Mouse (Mus musculus): ENCODE data around the gene Cttnbp2nl.

Gene Cttnbp2nl

DNA sequence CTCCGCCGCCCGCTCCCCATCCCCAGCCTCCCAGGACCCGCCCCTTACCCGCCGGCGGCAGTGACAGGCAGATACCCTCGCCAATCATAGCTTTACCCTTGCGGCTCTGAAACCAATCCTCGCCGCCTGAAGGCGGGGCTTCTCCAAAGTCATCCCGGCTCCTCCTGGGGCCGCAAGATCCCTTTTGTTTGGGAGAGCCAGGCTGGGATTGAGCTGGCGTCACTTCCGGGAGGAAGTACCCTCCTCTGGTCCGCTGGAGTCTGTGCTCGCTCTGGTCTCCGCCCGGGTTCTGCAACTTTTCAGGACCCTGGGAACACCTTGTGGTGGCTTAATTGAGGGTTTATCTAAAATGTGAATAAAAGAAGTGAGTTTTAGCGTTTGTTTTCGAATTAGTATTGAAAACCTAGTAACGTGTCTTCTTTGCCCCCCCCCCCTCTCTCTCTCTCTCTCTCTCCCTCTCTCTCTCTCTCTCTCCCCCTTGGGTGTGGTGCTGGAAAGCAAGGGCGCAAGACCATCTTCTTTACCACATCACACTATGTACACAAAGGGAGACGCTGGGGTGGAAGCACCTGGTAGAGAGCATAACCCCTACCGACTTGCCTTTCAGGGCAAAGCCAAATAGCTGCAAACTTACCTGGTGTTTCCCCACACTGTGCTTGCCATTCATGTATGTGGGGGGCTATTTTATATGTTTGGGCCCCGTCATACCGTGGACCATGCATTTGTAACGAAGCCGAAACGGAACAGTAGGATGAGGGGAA, at the start of gene Cttnbp2nl:
Gene Cttnbp2nl, minus strand, starts transcription at position 210 of the 761 bp plus-strand sequence.
- peak; percentile 68 for DNase-seq (ENCODE audit: low spot score)

DNA sequence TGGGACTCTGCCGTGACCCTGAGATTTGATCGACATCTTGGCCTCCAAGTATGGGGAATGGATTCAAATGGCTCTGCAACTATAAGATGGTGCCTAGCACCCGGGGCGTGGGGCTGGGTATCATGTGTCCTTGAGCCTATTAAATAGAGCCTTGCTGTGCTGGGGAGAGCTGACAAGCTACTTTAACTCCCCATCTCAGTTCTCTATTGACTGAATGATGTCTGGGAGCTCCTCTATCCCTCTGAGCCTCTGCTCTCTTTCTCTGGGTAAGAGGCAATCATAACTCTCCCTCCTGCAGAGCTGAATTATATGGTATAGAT, 47.3 kb upstream of the Cttnbp2nl start:
- no peak for DNase-seq (ENCODE audit: low spot score)

DNA sequence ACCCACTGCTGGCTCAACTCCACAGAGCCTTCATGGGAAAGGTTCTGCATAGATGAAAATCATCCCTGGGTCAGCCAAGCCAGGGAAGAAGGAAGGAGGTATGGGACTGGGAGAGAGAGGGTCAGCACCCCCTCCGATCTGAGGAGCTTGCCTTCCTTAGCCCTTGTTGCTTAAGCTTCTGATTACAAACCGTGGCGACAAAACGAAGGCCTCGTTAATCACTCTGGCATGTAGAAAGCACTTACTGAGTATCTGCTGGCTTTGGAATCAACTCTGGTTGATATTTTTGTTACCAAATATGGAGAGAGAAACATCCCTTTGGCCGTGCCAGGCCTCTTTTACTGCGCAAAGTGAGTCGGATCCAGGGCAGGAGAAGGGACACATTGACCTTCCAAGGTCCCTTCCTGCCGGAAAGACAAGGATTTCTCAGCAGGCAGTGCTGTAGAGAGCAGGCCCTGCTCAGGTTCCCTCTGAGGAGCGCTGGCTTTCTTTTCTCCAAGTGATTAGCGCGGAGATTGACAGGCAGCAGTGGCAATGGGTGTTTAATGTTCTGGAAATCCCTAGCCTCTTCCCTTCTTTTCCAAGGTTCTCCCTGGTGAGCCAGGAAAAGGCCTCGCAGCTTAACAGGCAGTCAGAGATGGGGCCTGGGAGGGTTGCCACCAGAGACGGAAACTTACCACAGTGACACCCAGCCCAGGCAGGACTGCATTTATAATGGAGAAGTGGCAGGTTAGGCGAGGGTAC, 46.8 kb upstream of the Cttnbp2nl start:
- DNase-seq (ENCODE audit: low spot score): no peak

DNA sequence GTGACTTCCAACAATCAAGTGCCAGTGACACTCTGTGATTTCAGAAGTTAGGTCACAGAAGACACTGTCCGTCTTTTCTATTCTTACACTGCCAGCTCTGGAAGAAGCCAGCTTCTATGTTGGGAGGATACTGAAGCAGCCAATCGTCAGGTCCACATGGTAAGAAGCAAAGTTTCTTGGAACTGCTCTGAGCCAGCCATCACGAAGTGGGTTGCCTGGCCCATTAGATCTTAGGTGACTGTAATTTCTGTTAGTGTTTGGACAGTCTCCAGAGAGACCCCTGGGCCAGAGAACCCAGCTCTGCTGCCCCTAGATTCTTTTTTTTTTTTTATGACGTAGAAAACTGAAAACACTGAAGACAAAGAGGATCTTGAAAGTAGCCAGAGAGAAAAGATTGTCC, 44.6 kb upstream of the Cttnbp2nl start:
- DNase-seq (ENCODE audit: low spot score): no peak

DNA sequence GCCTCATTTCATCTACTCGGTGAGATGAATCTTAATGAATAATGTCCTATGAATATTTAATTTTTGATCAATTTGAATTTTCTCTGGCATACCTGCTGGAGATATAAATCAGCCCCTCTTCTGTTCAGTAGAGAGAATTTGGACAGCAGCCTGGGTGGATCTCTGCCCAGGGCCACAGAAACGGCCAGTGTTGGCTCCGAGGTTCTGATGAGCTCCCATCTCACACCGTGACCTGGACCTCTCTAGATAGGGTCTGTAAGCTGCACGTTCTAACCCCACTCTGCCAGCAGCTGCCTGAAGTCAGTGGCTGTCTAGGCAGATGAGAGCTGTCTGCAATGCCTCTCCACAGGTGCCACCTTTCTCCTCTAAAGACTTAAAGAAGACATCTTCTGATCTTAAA, 42.1 kb upstream of the Cttnbp2nl start:
- no peak for DNase-seq (ENCODE audit: low spot score)

DNA sequence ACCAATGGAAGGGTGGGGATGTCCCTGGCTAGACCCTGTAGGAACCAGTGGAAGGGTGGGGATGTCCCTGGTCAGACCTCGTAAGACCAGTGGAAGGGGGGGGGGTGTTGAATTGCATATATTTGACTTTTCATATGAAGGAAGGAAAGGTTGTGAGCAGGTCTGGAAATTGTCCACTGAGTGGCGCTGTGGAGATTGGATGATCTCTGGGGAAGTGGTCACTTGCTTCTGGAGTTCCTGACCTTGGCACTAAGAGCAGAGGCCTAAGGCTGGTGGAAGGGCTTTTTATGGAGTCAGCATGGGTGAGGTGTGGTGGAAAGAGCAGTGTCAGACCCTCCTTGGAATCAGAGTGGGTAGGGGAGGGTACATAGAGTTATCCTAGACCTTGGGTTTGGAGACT, 41.5 kb upstream of the Cttnbp2nl start:
- DNase-seq (ENCODE audit: low spot score): no peak

DNA sequence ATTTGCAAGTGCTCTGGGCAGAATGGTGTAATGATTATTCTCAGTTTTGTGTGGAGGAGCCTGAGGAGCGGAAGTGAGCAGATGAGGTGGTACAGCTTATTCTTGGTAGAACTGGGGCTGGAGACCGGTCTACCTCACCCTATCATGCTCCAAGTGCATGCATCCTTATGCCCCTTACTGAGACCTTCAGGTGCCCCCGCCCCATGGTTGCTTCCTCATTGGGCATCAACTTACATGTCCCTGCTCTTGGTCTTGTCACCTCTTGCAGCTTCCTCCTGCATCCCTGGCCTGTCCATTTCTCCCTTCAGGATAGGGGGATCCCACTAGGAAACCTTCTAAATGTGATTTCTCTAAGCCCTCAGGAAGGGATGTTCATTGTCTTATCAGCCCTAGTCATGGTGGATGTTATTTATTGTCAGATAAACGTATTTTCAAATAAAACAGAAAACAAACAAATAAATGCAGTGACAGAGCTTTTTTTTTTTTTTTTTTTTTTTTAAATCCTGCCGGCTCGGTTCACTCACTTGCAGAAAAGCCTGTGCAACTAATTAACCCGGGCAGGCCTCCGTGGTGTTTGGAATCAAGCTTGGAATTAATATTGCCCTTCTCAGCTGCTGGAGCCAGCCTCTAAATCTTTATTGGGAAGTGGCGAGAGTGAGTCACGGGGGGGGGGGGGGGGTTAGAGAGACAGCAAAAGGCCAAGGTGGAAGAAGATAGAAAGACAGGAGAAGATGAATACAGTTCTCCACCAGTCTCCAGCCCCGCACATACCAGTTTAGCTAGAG, 40.0 kb upstream of the Cttnbp2nl start:
- no peak for DNase-seq (ENCODE audit: low spot score)

DNA sequence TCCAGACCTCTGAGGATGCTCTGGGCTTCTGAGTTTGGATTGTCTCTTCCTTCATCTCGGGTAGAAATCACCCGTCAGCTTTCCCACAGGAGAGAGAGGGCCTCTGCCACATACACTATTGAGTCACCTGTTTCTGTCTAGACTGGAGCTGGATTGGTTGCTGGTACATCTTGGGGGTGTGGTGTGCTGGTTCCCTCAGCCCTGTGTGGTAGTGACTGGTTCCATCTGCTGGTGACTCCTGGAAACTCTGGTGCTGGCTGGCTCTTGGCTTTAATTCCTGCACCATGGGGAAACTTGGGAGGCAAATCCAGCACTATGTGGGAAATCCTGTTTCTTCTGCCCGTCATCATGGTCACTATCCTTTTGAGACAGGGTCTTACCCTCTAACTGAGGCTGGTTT, 38.0 kb upstream of the Cttnbp2nl start:
- no peak for DNase-seq (ENCODE audit: low spot score)

DNA sequence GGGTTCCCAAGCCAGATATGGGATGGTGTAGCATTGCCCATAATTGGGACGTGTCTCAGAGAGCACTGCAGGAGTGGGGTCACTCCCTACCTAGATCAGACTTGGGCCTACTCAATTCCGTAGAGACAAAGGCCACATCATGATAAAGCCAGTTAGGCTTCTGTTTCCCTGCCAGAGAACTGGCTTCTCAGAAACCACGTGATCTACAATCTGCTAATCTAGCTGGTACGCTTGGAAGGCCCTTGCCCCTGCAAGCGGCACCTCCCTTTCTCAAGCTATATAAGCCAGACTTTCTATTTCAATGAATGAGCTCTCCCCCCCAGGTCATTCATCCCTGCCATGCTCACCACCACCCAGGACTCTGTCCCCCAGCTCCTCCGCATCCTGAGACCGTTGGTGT, 37.2 kb upstream of the Cttnbp2nl start:
- DNase-seq (ENCODE audit: low spot score): no peak

DNA sequence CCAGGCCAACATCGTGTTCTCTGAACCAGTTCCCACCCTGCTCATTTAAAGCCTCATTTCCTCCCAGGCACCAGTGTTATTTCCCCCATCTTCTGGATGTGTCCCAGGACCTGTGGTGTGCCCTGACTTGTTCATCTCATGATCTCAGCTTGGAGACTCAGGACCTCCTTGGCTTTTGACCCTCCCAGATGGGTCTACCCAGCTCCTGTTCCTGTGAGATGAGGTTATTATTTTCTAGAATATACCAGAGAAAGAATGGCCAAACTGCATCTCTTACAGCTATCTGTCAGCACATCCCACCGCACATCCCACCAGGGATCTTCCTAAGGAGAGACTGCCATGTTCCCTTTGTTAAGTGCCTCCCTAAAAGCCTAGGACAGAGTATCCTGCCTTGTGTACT, 35.7 kb upstream of the Cttnbp2nl start:
- no peak for DNase-seq (ENCODE audit: low spot score)

DNA sequence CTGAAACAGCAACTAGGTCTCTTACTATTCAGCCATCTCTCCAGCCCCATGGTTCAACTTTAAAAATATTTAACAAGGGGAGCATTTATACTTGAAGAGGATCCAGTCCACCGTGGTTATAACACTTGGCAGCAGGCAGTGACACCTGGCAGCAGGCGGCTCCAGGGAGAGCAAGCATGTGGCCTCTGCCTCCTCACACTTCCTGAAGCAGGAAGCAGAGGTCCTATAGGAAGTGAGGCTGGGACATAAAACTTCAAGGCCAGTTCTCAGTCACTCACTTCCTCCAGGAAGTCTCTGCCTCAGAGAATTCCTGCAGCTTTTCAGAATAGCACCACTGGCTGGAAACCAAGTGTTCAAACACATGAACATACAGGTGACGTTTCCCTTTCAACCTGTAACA, 34.4 kb upstream of the Cttnbp2nl start:
- no peak for DNase-seq (ENCODE audit: low spot score)

DNA sequence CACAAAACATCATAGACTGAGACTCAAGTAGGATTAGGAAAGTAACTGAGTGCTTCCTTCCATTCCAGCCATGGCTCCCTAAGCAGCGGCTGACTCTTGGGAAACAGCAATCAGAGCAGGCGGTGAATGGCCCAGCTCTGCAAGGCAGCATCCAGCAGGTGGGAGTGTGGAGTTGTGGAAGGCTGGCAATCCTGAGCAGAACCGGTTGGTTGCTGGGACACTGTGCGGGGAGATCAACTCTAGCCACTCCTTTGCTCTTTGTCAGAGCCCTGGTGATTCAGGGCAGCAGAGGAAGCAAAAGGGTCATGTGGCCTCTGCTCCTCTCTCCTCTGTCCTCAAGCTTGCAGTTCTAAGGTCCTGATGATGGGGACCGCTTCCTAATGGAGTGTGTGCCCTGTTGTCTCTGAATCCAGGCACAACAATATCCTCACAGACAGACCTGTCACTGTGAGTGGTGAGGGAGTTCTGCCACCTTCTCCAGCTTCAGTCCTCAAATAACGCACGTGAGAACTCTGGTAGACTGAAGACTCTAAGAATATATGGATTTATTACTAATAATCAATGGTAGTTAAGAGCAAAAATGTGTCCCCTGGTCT, 25.4 kb upstream of the Cttnbp2nl start:
- no peak for DNase-seq (ENCODE audit: low spot score)

DNA sequence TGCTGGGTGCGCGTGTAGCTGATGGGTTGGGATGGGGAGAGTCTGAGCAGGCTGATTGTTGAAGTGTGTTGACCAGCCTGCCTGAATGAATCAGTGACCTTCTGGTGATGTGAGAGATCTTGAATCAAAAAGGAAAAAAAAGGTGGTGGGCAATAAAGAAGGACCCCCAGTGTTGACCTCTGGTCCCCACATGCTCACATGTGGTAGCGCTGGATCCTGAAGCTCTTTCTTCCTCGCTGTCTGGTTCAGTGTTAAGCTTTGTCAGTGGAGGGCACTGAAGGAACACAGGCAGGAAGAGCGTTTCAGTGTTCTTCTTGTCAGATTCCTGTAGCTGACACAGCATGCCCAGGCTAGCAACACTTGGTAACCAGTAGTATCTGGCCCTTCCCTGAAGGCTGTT, 22.9 kb upstream of the Cttnbp2nl start:
- DNase-seq (ENCODE audit: low spot score): no peak

DNA sequence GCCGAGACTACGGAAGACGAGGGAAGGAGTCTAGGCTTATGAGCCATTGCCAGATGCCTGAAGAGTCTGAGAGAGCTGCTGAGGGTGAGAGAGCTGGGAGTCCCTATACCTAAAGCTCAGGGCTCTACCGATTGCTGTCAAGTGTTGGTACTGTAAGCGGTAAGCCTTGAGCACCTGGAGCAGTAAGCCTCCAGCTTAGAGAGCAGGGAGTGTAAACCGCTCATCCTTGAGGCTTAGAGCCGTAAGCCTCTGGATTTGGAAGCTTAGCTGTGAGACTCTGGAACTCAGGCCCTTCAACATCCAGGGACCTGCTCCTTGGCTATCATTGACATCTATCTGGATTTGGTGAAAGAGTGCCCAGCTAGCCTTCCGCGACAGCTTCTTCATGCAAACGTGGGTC, 19.6 kb upstream of the Cttnbp2nl start:
- no peak for DNase-seq (ENCODE audit: low spot score)

DNA sequence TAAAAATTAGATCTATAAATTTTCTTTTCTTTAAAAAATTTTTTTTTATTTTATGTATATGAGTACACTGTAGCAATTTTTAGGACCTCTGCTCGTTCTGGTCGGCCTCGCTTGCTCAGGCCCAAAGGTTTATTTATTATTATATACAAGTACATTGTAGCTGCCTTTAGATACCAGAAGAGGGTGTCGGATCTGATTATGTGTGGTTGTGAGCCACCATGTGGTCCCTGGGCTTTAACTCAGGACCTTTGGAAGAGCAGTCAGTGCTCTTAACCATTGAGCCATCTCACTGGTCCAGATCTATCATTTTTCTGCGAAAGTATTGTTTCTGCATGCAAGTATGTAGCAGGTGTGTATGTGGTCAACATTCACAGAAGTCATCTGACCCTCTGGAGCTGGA, 18.3 kb upstream of the Cttnbp2nl start:
- DNase-seq (ENCODE audit: low spot score): no peak

DNA sequence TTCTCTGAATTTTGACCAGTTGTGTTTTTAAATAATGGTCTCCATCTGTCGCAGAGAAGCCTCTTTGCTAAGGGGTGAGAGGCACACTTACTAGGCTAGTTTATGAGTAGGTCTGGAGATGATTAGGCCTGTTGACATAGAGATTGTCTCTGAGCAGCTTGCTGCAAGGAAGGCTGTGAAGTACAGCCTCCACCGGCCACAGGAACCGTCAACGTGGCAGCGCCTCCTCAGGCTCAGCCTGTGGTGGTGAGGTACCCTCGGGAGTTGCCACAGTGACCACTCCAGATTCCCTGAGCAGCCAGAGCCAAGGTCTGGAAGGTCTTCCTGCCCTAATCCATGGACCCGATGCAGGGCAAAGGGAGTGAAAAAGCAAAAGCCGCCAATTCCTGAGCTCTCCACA, 17.6 kb upstream of the Cttnbp2nl start:
- no peak for DNase-seq (ENCODE audit: low spot score)

DNA sequence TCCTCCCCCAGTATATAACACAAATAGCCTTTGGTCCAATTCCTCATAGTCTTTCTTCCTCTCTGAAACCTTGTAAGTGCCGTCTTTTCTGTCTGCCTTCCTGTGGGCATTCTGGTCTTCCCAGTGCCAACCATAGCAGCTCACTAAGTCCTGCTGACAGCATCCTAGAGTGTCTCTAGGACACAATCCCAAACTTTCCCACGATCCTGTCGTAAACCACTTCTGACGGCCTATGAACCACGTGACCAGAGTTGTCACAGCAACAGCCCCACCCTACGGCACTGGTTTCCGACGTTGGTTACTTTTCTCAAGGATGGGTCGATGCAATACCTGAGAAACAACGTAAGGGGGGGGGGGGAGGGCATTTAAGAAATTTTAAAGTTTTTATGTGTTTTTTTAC, 13.6 kb upstream of the Cttnbp2nl start, which contains the start of gene 4930564D02Rik:
Gene 4930564D02Rik, plus strand, starts transcription at position 301 of the 400 bp plus-strand sequence.
- DNase-seq (ENCODE audit: low spot score): no peak

DNA sequence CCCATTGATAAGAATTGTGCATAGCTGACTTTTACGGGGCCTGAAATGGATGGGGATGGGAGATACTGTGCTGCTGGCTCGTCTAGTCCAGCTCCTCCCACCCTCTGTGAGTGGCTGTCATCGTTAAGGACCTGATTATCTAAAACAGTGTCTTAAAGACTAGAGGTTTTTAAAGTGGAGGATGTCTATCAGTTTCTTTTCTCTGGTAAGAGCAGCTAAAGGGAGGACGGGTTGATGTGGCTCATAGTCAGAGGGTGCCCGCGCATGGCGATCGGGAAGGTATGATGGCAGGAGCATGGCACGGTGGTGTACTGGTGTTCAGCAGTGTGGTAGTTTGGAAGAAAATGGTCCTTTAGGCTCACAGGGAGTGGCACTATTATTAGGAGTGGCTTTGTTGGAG, 9.7 kb upstream of the Cttnbp2nl start:
- DNase-seq (ENCODE audit: low spot score): no peak

DNA sequence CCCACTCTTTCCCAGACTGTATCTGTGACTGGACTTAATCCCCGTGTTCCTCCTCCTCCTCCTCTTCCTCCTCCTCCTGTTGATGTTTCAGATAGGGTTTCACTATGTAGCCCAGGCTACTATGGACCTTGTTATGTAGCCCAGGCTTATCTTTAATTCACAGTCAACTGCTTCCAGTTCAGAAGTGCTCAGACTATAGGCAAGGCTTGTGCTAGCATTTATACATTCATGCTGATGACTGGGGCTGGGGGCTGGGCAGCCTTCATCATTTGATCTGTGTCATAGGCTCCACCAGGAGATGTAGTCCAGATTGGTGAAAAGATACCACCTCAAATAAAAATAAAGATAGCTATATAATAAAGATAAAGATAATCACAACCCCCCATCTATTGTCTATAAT, 9.0 kb upstream of the Cttnbp2nl start:
- DNase-seq (ENCODE audit: low spot score): no peak

DNA sequence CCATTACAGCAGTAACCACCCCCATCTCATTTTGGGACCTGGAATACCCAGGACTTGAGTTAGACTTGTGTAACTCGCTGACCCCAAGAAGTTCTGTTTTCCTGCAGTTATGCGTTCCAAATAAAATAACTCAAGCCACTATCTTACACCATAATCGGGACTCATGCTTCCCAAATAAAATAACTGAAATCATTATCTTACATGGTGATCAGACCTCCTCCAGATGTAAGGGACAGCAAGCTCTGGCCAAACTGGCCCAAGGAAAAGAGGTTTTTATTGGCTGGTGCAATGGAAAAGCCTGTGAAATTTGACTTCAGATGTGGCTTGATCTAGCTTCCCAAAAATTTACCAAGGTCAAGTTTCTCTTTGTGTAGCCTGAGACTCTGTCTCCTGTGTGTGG, 8.6 kb upstream of the Cttnbp2nl start:
- no peak for DNase-seq (ENCODE audit: low spot score)

DNA sequence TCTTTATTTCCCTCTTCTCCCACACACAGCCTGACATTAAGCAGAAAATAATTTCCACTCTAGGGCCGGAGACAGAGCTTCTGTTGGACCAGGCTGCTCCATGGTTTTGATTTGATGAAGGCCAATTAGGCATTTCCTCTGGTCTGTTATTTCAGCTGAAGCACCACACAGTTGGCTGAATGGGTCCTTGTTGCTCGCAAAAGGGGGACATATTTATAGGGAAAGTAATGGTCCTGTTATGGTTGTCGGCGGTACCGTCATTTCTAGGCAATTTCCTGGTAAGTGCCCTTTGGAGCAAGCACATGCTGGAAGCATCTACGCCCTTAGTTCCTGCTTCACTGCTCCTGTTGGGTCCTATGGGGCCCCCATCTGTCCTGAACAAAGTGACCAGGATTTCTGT, 8.0 kb upstream of the Cttnbp2nl start:
- no peak for DNase-seq (ENCODE audit: low spot score)

DNA sequence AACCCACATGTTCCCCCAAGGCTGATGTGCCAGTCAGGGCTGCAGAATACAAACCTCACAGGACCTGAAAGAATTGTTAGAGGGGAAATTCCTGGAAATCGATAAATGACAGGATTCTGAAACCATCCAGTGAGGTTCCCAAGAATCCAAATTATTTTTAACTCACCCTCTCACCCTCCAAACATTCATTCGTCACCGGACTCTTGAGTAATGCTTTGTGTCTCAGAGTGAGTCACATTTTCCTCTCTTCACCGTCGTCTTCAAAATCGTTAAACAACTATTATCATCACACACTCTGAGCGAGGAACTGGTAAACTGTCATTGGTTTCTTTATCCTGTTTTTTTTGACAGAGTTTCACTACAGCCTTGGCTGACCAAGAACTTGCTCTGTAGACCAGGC, 7.0 kb upstream of the Cttnbp2nl start:
- DNase-seq (ENCODE audit: low spot score): no peak

All from T-cell, adult 2 months (primary cell).